Mouse (Mus musculus): ENCODE measurements around the gene Wdr13. TPM values are rescaled to one million over a fixed set of nuclear protein-coding genes. Genes with fewer than 3 reads are reported as not detected.

Gene Wdr13
- 39.5 and 44.6 TPM in 2 replicates for polyA plus RNA-seq (2016; fragmentation: Nextera tagmentation; extraction: Ambion mirVana)

DNA sequence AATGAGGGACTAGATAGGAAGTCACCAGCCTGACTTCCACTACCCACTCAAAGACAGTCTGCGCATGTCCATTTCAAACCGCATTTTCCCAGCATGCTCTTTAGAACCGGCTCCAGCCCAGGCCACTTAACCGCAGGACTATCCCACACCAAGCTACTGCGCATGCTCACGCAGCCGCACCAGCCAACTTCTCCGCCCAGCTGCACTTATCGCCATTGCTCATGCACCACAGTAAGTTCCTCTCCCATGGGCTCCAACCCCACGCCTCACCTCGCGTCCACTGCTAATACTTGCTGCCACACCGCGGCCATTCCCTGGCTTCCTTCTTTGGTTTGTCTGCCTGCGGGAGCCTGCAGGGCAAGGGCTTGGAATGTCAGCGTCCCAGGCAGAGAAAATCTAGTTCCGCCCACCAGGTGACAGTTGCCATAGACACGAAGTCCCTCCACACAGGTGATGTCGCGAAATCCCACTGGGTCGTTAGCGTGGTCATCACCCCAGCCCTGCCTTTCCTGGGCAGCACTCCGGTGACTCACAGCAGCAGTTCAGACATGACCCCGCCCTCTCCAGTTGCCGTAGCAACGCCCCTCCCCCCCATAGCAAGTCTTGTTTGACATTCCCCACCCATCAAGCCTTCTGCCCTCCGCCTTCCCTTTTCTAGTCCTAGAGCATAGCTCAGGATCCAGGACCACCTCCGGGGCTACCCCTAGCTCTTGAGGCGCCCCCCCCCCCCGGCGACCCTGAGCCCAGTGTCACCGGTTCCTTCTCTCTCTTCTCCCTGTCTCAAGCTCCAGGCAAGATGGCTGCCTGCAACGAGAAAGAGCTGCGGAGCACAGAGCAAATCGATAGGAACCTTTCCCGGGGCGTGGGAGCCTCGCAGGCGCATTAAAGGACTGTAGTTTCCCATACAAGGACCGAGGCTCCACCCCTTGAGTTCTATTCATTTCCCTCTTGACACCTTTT, at the start of gene Wdr13:
Wdr13 (minus strand) TSS at position 876 of the 960 bp plus-strand sequence.
- Histone ChIP-seq H3K4me2 (replicated peaks) (peak within 1 kb of the TSS; percentile 54), H3K36me3 (peaks cover 17% of the 10 kb centered on the region), H3K27me3 (no peaks in the 10 kb centered on the region), H3K9ac (replicated peaks) (peak within 1 kb of the TSS; percentile 34), H3K4me1 (0 out of 2 replicates have a peak, but pooled peaks cover 3% of the 10 kb centered on the region), H3K4me3 (peak within 1 kb of the TSS; percentile 55), H3K9me3 (no peaks in the 10 kb centered on the region), H3K27ac (replicated peaks) (peak within 1 kb of the TSS; percentile 94)
- ATAC-seq (ENCODE audit: low FRiP score, low read depth), result peak; percentile 88
- 24% methylated on average over 38 of the region's 40 CpGs for WGBS

DNA sequence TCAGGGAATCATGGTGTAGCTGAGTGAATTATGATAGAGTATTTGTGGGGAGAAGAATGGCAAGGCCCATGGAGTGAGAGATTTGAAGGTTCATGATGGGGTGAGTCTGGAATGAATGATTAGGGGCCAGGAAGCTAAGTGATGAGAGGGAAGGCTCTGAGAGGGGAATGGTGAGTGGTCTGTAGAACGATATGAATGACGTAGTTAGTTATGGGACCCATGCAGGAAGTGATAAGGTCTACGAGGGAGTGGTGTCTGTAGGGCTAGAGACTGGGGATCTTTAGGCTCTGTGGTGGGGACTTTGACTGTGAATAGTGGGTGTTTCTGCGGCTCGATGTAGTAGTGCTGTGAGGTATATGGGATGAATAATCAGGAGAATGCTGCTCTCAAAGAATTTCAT, 47.0 kb upstream of the Wdr13 start:
- H3K27me3 ChIP-seq, result no peaks in the 10 kb centered on the region
- 91% methylated on average over 5 of the region's 5 CpGs for WGBS
- H3K4me2 ChIP-seq (replicated peaks), result no peak overlapping the region

DNA sequence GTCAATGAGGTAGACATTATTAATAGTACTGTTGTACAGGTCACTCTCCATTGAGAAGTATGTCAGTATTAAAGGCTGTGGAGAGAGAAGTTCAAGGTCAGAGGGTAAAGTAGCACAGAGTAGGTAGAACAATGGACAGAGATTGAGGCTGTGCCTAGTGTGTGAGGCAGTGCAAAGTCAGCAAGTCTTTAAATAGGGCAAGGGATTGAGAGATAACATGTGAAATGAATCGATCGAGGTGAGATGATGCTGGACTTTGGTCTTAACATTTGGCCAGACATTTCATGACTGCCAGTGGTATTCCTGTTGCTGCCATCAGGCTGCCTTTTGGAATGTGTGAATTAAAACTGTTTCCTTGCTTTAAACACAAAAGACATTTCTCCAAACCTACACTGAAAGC, 46.2 kb upstream of the Wdr13 start:
- H3K9ac ChIP-seq (replicated peaks), result no peak overlapping the region
- H3K9me3 ChIP-seq, result no peaks in the 10 kb centered on the region
- H3K4me1 ChIP-seq, result 0 out of 2 replicates have a peak, but pooled peaks cover 5% of the 10 kb centered on the region
- 98% methylated on average over 2 of the region's 2 CpGs for WGBS
- ATAC-seq (ENCODE audit: low FRiP score, low read depth), result no peak
- no peaks in the 10 kb centered on the region for H3K36me3 ChIP-seq
- H3K27ac ChIP-seq (replicated peaks), result no peak overlapping the region
- H3K4me3 ChIP-seq, result no peak overlapping the region
- no peak overlapping the region for H3K4me2 ChIP-seq (replicated peaks)
- no peaks in the 10 kb centered on the region for H3K27me3 ChIP-seq

More for the DNA sequence above, 47.0 kb upstream of the Wdr13 start:
- H3K36me3 ChIP-seq, result no peaks in the 10 kb centered on the region
- 0 out of 2 replicates have a peak, but pooled peaks cover 3% of the 10 kb centered on the region for H3K4me1 ChIP-seq
- ATAC-seq (ENCODE audit: low FRiP score, low read depth), result no peak
- no peak overlapping the region for H3K27ac ChIP-seq (replicated peaks)
- H3K9me3 ChIP-seq, result no peaks in the 10 kb centered on the region
- H3K9ac ChIP-seq (replicated peaks), result no peak overlapping the region
- no peak overlapping the region for H3K4me3 ChIP-seq

DNA sequence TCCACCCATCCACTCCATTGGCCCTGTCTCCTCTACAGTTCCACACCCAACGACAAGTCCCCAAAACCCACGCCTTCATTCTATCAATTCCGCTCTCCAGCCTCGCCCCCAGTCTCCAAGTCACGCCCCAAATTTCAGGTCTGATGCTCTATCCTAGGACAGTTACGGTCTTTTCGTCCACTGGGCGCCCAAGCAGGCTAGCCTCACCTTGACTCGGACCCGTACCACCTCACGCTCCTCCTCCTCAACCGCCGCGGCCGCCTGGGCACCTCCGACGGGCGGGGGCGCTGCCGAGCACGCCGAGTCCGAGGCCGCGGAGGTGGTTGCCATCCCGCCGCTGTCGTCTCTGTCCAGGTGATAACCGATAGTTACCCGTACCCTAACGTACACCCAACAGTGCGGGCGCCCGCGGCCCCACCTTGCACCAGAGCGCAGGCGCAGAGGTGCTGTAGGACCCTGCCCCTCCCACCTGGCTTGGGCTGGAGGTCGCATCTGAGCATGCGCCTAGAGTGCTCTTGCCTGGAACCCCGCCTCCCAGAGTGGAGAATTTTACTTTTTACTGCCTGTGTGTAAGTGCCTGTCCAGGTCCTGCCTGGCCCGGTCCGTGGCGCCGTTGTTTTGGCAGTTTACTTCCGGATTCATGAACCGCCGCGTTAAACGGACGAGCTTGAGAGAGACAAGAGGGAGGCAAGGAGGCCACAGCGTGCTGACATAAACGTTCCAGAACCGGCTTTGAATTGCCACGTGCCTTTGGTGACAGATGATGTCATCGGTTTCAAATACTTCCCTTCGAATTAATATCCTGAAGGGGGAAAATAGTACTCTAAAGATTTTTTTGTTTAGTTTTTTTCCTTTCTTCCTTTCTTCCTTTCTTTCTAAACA, 43.1 kb upstream of the Wdr13 start, which contains the start of gene Tbc1d25:
Tbc1d25 (minus strand) TSS at position 678 of the 882 bp plus-strand sequence.
- 0 out of 2 replicates have a peak, but pooled peaks cover 5% of the 10 kb centered on the region for H3K4me1 ChIP-seq
- H3K4me2 ChIP-seq (replicated peaks), result peak within 1 kb of the TSS; percentile 54
- peak; percentile 96 for ATAC-seq (ENCODE audit: low FRiP score, low read depth)
- H3K27me3 ChIP-seq, result no peaks in the 10 kb centered on the region
- H3K27ac ChIP-seq (replicated peaks), result no peak within 1 kb of the TSS
- H3K9ac ChIP-seq (replicated peaks), result peak within 1 kb of the TSS; percentile 53
- H3K9me3 ChIP-seq, result no peaks in the 10 kb centered on the region
- WGBS, result 19% methylated on average over 56 of the region's 56 CpGs
- H3K4me3 ChIP-seq, result peak within 1 kb of the TSS; percentile 57
- H3K36me3 ChIP-seq, result 0 out of 2 replicates have a peak, but pooled peaks cover 4% of the 10 kb centered on the region

DNA sequence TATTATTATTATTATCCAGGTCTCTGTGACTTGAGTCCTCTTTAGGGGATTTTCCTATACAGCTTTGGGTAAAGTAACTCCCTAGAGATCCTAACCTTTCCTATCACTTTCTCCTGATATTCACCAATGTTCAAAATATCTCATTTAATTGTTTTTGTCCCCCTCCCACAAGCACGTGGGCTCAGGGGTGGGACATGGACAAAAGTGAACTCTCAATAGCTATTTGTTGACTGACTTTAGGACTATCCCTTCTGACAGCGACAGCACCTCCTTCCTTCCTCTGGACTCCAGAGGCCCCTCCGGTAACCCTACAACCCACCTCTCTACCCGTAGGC, 42.4 kb upstream of the Wdr13 start:
- WGBS, result 21% methylated on average over 4 of the region's 4 CpGs
- no peak overlapping the region for H3K27ac ChIP-seq (replicated peaks)
- ATAC-seq (ENCODE audit: low FRiP score, low read depth), result no peak; the same call in 1 of the 2 replicates

DNA sequence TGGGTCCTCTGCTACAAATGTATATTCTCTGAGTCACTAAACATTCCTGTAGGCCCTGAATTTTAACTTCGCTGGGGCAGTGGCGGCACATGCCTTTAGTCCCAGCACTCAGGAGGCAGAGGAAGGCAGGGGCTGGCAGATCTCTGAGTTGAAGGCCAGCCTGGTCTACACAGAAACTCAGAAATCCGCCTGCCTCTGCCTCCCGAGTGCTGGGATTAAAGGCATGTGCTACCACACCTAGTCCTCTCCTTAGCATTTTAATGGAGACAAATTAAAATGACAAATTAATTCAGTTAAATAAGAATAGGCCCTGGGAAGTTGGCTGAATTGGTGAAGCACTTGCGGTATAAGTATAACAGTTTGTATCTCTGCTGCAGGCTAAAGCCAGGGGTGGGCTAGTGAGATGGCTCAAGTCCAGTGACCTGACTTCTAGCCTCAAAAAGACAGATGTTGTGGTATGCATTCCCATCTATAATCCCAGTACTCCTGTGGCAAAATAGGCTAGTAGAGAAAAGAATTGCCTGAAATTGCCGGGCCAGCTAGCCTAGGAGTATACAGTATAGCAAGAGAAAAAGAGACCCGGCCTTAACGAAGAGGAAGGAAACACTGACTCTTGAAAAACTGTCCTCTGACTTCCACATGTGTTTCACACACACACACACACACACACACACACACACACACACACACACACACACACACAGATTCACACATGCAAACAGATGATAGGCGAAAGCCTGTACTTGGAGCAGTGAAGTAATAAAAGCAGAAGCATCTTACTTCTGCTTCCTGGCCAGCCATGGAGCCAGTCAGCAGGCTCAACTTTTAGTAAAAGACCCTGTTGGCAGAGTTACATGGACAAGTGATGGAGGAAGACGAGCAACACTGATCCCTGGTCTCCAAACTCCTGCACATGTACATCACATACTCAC, 35.3 kb upstream of the Wdr13 start:
- H3K4me3 ChIP-seq, result no peak overlapping the region
- H3K27ac ChIP-seq (replicated peaks), result no peak overlapping the region
- WGBS, result 96% methylated on average over 10 of the region's 10 CpGs
- no peaks in the 10 kb centered on the region for H3K4me1 ChIP-seq
- H3K27me3 ChIP-seq, result no peaks in the 10 kb centered on the region
- H3K36me3 ChIP-seq, result peaks cover 4% of the 10 kb centered on the region; the same call in 1 of the 2 replicates
- no peak for ATAC-seq (ENCODE audit: low FRiP score, low read depth)
- H3K4me2 ChIP-seq (replicated peaks), result no peak overlapping the region
- no peaks in the 10 kb centered on the region for H3K9me3 ChIP-seq
- no peak overlapping the region for H3K9ac ChIP-seq (replicated peaks)

More for the DNA sequence above, 42.4 kb upstream of the Wdr13 start:
- H3K4me2 ChIP-seq (replicated peaks), result peak overlapping the region; percentile 54
- peak overlapping the region; percentile 57 for H3K4me3 ChIP-seq
- H3K9ac ChIP-seq (replicated peaks), result peak overlapping the region; percentile 53
- no peaks in the 10 kb centered on the region for H3K27me3 ChIP-seq
- H3K9me3 ChIP-seq, result no peaks in the 10 kb centered on the region
- 0 out of 2 replicates have a peak, but pooled peaks cover 5% of the 10 kb centered on the region for H3K4me1 ChIP-seq
- peaks cover 4% of the 10 kb centered on the region; the same call in 1 of the 2 replicates for H3K36me3 ChIP-seq

DNA sequence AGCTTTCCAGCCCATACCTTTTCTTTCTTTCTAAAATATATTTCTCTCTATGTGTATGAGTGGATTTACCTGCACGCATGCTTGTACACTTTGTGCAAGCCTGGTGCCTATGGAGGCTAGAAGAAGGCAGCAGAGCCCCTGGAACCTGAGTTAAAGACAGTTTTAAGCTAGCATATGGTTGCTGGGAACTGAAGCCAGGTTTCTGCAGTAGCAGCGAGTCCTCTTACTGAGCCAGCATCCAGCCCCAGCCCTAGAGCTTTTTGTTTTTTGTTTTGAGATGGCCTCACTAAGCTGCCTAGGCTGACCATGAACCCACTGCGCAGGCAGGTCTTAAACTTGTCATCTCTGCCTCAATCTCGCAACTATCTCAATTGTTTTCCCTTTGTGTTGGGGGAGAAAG, 31.8 kb upstream of the Wdr13 start:
- Histone ChIP-seq H3K36me3 (no peaks in the 10 kb centered on the region; the same call in 1 of the 2 replicates), H3K9me3 (no peaks in the 10 kb centered on the region), H3K9ac (replicated peaks) (no peak overlapping the region), H3K4me1 (no peaks in the 10 kb centered on the region), H3K27me3 (no peaks in the 10 kb centered on the region), H3K27ac (replicated peaks) (no peak overlapping the region), H3K4me3 (no peak overlapping the region), H3K4me2 (replicated peaks) (no peak overlapping the region)
- no peak for ATAC-seq (ENCODE audit: low FRiP score, low read depth)
- 87% methylated on average over 4 of the region's 4 CpGs for WGBS

DNA sequence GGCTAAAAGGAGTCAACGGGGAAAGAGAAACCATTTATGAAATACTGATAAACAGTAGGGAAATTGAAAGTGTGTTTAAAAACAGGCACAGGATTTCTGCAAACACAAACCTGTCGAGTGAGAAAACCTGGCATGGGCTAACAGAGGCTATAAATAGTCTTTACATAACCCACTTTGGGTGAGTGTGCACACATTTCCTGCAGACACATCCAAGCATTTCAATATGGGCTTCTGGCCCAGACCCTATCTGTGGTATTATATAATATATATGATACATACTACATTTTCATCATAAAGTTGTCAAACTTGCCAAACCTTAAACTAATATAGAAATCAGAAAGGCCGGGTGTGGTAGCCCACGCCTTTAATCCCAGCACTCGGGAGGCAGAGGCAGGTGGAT, 30.4 kb upstream of the Wdr13 start:
- no peak overlapping the region for H3K27ac ChIP-seq (replicated peaks)
- no peak overlapping the region for H3K4me3 ChIP-seq
- H3K9ac ChIP-seq (replicated peaks), result no peak overlapping the region
- no peaks in the 10 kb centered on the region for H3K27me3 ChIP-seq
- H3K4me1 ChIP-seq, result no peaks in the 10 kb centered on the region
- 89% methylated on average over 5 of the region's 5 CpGs for WGBS
- H3K36me3 ChIP-seq, result no peaks in the 10 kb centered on the region; the same call in 1 of the 2 replicates
- ATAC-seq (ENCODE audit: low FRiP score, low read depth), result no peak
- no peak overlapping the region for H3K4me2 ChIP-seq (replicated peaks)
- no peaks in the 10 kb centered on the region for H3K9me3 ChIP-seq

DNA sequence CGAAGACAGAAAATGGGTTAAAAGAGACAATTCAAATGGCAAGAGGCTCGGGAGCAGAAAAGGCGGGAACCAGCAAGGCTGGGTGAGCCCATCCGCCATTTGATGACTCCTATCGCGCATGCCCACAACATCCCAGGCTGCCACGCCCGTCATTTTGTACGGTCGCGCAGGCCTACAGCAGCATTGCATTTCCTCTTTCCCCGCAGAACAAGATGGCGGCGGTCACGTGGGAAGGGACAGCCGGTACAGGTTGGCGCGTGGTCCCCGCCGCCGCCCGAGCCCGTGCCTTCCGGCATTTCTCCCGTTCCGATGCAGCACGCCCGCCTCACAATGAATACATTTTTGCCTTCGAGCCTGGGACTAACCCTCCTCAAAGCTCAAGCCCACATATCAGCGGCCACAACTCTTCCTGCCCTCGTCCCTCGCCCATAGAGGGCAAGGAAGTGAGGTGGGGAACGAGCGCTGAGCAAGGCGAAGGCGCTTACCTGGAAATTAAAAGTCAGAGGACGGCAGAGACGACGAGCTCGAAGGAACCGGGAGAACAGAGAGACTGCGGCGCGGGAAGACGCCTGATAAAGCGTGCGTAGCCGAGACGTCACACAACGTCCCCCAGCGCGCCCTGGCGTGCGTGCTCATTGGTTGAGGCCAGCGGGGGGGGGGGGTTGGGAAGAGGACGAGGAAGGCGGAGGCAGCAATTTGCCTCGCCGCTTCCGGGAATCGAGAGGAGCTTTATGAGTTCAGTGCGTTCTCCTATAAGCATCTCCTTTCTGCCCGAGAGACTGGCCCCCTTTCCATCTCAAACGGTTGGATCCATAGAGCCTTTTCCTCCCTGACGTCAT, 12.7 kb upstream of the Wdr13 start, which contains the start of gene Rbm3:
Rbm3 (minus strand) TSS at position 728 of the 839 bp plus-strand sequence.
- H3K36me3 ChIP-seq, result peaks cover 32% of the 10 kb centered on the region
- H3K27me3 ChIP-seq, result no peaks in the 10 kb centered on the region
- peak within 1 kb of the TSS; percentile 76 for H3K9ac ChIP-seq (replicated peaks)
- WGBS, result 25% methylated on average over 64 of the region's 65 CpGs
- peak within 1 kb of the TSS; percentile 66 for H3K4me2 ChIP-seq (replicated peaks)
- H3K4me3 ChIP-seq, result peak within 1 kb of the TSS; percentile 66
- peak; percentile 97 for ATAC-seq (ENCODE audit: low FRiP score, low read depth)
- H3K9me3 ChIP-seq, result no peaks in the 10 kb centered on the region
- H3K27ac ChIP-seq (replicated peaks), result peak within 1 kb of the TSS; percentile 94
- peaks cover 13% of the 10 kb centered on the region for H3K4me1 ChIP-seq

DNA sequence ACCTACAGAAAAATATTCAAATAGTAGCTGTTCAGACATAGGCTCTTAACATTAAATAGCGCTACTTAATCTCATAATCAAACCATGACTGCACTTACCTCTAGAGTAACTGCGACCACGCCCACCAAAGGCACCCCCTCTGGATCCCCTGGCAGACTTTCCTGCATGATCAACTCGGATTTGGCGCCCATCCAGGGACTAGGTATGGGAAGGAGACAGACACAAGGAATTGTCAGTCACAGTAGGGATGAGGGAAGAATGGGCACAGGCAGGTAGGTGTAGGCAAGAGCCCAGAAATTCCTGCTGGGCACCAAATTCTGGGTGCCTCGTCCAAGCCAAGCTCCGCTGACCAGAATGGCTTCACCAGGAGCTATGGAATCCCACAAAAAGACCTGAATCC, 11.1 kb upstream of the Wdr13 start:
- Histone ChIP-seq H3K4me2 (replicated peaks) (peak overlapping the region; percentile 66), H3K27ac (replicated peaks) (no peak overlapping the region), H3K4me1 (peaks cover 13% of the 10 kb centered on the region), H3K9ac (replicated peaks) (peak overlapping the region; percentile 76; the same call in 1 of the 2 replicates), H3K9me3 (no peaks in the 10 kb centered on the region), H3K4me3 (peak overlapping the region; percentile 66), H3K27me3 (no peaks in the 10 kb centered on the region), H3K36me3 (peaks cover 32% of the 10 kb centered on the region)
- ATAC-seq (ENCODE audit: low FRiP score, low read depth), result no peak
- WGBS, result 72% methylated on average over 7 of the region's 7 CpGs
